Mouse (Mus musculus): Measurements from ENCODE around the gene Clybl. TPM values are rescaled to one million over a fixed set of nuclear protein-coding genes. Genes with fewer than 3 reads are reported as not detected.

Gene Clybl
- total RNA-seq, 2 experiments from 2014 or later = 29.5 to 30.4 TPM

DNA sequence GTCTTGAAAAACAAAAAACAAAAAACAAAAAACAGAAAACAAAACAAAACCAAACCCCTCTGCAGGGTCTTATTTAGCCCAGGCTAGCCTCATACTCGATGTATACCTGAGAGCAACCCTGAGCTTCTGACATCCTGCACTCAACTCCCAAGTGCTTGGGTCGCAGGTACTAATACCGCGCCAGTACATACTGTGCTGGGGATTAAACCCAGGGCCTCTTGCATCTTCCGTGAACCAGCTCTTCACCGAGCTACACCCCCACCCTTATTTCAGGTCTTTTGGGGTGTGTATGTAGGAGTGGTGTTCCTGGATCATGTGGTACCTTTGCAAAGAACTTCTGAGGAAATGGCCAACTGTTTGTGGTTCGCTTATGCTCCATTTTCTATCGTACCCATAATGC lies 13.1 kb downstream of the Clybl start:
- no peak for DNase-seq (ENCODE audit: low spot score in 2 of 2)

DNA sequence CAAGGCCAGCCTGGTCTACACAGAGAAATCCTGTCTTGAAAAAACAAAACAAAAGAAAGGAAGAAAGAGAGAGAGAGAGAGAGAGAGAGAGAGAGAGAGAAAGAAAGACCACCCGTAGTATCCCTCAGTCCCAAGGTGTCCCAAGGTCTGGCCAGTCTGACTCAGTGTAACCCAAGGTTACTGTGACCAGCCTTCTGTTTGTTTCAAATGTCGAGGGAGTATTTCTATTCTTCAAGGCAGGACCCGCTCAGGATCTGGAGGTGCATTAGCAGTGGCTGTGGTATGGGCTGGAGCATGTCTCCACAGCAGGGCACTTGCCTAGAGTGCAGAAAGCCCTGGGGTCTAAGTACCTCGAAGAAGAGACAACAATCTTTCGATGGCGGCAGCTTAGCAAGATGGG lies 15.3 kb downstream of the Clybl start:
- DNase-seq (ENCODE audit: low spot score in 2 of 2) = no peak

DNA sequence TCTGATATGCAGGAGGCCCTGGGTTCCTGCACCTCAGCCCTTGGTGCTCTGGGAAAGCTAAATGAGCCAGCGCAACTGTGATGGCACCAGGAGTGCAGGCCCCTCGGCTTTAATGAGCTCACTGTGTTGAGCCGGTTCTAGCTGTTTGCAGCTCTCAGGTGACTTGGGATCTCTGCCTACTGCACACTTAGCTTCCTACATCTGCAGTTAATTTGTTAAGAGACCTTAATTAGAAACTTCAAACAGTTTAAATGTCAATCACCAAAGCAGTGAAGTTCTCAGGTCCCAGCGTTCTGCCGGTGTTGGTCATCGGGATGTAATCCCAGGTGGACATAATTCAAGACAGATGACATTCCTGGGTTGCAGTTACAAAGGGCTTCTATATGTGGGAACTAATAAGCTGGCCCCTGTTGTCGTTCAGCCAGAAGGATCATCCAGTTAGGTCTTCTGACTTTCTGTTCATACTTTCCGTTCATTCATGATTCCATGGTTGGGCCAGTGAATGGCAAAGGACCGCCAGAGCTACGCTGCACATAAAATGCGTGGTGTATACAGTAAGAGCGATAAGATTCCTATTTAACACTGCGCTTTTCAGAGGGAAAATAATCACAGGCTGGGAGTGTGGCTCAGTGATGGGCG lies 18.9 kb downstream of the Clybl start:
- DNase-seq (ENCODE audit: low spot score in 2 of 2) = no peak

DNA sequence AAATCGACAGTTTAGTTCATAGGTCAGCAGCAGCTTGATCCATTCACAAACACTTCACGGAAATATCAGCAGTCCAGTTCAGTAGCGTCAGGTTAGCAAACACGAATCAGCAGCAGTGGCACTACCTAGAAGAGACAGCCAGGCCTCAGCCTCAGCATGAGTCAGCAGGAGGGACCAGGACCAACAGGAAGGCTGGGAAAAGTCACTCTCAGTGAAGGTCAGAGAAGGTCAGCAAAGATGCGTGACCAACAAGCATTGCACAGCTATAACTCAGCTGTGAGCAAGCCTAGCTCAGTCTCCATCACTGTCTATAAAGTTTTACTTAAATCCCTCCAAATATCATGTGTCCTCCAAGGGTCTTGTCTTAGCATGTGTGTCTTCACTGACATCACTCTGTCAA lies 27.7 kb downstream of the Clybl start:
- DNase-seq (ENCODE audit: low spot score in 2 of 2) = no peak

DNA sequence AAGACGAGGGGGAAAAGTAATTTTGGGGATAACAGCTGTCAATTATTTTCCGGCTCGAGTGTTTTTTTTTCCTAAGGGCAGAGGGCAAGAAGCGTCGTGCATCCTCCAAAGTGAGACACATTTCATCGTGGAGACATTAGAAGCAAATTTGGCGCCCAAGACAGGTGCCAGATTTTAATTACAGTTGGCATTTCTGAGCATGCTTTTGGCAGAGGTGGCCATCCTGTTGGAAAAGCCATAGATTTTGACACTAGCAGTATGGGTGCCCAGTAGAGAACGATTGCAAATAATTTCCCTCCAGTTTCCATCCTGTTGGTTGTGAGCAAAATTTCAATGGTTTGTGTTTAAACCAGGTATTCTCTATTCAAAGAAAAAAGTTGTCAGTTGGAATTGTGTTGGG lies 32.1 kb downstream of the Clybl start:
- DNase-seq (ENCODE audit: low spot score in 2 of 2) = no peak

DNA sequence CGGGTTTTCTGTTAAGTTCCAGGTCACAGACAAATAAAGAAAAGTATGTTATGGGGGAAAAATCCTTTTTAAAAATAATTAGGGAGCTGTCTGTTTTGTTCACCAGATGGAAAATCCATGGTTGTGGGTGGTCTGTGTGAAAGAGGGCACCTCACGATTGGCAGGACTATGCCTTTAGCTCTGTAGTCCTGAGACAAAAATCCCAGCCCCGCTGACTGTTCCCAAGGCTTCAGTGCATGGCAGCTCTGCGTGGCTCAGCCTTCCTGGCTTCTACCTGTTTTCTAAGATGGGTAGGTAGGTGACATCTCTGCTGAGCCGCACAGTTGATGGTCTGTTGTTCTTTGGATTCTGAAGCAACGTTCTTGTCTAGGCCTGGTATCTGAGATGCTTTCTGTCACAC lies 32.6 kb downstream of the Clybl start:
- DNase-seq (ENCODE audit: low spot score in 2 of 2) = peak in 1 of 2 experiments; percentile 26

DNA sequence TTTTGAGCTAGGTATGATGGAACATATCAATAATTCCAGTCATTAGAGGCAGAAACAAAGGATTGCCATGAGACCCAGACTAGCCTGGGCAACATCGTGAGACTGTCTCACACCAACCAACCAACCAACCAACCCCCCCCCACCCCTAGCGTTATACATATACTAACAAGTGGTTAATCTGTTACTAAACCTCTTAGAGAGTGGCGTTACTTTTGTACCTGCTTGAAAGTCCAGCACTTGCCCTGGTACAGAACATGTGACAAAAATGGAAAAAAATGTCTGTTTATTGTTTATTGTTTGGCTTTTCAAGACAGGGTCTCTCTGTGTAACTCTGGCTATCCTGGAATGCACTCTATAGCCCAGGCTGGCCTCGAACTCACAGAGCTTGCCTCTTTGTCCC lies 35.7 kb downstream of the Clybl start:
- no peak for DNase-seq (ENCODE audit: low spot score in 2 of 2)

DNA sequence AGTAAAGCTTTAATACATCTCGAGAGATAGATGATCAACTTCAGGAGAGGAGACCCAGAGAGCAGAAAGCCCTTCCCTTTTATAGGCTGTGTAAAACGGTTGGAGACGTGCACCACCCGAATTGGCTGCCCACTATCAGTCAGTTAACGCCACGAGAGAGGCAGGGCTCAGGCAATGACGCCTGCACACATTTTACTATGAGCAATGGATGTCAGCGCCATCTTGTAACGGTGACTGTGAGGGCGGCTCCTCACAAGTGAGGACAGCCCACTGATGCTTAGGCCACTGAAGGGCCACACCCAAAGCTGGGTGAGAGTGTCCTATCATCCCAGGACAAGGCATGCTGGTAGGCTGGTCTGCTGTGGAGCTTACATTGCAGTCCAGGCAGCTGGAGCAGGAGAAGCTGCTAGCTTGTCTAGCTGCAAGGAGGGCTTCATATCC lies 41.5 kb downstream of the Clybl start:
- DNase-seq (ENCODE audit: low spot score in 2 of 2) = no peak

DNA sequence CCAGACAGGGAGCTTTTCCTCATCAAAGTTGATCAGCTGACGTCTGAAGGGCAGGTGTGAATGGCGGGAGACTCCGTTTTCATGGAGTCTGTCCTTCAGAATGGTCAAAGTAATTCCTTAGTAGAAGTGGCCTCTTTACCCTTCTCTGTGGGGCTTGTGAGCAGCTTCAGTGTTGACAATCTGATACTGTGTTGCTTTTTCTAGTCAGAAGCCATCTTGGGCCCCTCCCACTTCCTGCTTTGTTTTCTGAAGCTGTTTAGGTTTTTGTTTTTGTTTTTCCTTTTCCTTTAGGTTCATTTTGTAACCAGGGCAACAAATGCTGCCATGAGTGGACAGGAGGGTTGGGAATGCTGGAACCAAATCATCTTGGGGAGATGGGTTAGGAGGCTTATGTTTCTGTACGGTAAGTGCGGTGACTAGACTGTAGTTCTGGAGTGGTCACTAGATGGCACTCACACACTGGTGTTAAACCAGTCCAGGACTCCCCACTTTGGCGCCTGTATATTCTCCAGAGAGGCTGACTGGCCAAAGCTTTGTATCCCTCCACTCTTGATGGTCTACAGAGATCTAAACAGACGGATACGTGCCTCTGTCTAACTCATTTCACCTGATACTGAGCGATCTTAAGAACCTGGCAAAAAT lies 42.1 kb downstream of the Clybl start:
- DNase-seq (ENCODE audit: low spot score in 2 of 2) = peak; percentile 68 to 90

DNA sequence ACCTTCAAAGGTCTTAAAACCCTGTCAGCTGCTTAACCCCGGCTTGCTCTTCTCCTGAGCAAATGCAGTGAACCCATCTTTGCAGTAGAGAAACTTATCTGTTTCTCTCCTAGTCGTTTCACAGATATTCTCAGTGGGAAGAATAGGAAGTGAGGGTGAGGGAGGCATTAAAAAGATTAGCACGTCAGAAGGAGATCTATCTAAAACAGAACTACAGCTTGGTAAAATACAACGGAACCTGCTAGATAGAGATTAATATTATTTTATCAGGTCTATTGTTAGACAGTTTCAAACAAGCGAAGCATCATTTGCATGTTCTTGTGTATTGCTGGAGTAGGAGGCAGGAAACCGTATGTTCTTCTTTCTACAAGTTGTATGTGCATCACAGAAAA lies 42.6 kb downstream of the Clybl start:
- no peak for DNase-seq (ENCODE audit: low spot score in 2 of 2)

DNA sequence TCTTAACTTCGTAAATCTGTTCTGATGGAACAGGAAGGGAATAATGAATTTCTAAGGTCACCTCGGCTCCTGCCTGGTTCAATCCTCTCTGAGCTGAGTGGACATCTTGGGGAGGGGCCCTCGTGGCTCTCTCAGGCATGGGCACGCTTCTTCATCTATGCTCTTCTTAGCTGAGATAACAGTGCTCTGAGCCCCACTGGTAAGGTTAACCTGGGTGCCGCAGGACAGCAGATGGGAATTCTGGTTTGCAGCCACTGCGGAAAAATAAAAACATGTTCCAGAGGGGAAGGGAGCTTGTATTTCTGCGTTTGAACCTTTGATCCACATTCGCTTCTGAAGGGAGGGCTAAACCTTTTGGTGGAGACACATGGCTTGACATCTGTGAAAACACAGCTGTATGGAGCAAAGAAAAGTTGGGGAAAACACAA lies 43.0 kb downstream of the Clybl start:
- no peak for DNase-seq (ENCODE audit: low spot score in 2 of 2)

DNA sequence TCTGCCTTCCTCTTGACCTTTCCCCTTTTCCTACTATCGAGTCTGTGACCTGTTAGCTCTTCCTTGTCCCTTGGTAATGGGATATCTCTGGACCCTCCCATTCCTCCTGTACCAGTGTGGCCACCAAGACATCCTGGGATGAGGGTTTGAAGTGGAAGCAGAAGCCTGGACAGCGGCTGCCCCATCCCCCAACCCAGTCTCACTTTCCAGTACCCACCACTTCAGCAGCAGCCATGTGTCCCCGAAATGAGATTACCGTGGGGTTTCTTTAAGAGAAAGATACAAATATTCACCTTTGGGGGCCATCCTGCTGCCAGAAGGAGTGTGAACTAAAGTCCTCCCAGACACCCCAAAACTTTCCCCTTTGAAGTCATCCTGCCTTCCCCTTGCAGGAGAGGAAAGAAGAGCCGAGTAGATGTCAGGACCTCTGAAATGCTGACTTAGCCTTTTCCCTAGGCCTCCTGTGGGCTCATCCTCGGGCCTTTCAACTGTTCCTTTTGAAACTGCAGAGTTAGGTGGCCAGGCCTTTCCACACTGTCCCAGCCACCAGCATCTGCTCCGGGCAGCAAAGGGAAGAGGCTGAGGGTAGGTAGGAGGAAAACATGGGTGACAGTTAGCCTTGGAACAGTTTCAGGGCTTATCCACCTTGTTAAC lies 44.1 kb downstream of the Clybl start:
- DNase-seq (ENCODE audit: low spot score in 2 of 2) = no peak

DNA sequence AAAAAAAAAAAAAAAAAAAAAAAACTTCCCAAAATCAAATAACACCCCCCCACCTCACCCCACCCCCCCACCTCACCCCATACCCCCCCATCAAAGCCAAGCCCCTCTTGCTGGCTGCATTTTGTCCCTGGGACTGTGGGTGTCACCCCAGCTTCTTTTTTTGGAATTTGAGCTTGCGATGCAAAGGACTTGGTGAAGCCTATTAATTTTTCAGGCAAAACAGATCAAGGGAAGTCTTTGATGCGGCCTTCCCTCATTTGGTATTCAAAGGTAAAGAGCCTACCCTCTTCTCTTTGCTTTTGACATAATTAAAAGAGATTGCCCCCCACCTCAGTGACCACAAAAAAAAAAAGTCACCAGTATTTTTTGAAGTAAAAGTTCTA lies 44.6 kb downstream of the Clybl start:
- DNase-seq (ENCODE audit: low spot score in 2 of 2) = no peak

DNA sequence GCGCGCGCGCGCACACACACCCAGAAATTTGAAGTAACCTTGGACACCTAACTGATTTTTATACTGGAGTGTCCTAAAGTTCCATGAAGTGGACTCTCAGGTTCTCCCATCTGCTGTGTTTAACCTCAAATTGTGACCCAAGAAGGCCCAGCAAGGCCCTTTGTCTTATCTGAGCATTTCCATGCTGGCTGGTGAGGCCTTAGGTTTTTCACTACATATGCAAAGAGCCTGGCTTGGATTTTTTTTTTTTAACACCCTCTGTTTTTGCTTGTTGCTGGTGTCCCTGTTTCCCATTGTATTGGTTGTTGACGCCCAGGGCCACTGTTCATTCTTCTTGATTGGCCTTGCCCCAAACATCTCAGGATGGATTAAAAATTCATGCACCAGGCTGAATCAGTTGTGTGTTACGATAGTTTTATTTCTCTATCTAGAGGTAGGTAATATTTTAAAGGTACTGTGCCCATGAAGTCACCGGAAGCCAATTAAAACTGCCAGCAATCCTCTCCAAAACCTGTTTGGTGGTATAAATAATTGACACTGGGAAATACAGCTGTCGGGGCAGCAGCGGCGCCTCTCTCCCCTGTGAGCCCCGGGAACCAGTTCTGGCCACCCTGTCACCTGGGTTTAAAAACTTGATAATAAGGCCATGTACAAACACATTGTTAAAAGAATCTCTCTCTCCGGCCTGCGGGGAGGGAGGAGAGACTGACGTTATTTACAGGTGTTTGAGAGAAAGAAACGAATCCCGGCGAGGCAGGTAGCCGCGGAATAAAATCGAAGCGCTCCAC lies 45.4 kb downstream of the Clybl start:
- no peak for DNase-seq (ENCODE audit: low spot score in 2 of 2)

DNA sequence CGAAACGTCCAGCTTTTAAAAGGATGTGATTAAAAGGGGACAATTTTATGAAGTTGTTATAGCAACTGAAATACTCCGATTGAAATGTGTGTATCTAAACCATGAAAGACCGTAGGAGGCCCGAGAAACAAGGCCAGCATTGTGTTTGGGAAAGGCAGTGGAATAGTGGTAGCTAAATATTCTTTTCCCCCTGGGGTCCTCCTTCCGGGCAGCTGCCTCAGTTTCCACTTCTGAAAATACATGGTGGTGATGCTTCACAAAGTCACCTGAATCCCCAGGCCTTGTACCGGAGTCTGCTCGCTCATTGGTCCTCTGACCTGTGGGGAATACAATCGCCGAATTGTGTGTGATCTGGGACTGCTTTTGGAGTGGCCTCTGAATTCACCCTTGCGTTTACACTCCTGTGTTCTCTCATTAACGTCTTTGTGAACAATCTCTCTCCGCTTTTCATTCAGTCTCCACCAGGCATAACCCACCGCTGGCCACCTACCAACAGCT lies 46.0 kb downstream of the Clybl start:
- DNase-seq (ENCODE audit: low spot score in 2 of 2) = no peak

DNA sequence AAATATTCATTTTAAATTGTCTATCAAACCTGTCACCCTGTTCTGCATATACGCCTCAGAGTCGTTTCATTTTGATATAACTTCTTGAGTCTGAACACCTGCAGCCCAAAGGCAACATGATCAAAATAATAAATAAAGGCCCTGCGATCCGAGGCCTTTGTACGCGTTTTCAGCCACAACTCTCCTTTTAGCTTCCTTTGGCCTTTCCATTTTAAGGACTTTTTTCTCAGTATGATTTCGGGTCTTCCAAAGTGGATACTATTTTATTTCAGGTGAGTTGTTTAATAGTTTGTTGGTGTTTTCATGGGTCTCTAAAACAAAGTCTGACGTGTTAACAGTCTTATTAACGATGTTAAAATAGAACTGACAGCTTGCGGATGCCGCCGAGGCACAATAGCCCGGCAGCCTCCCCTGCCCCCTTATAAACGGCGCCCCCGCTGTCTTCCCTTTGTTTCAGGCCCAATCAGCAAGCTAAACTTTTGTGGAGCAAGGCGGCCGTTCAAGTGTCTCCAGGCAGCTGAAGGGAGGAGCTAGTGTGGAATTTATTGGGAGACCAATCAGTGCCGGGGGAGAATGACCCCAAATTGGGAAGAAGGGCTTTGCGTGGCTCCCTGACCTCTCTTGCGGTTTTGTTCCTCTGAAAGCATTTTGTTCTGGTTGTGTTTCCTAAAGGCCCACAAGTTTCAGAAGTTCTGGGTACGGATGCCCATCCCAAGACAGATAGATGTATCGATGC lies 47.5 kb downstream of the Clybl start:
- no peak for DNase-seq (ENCODE audit: low spot score in 2 of 2)

DNA sequence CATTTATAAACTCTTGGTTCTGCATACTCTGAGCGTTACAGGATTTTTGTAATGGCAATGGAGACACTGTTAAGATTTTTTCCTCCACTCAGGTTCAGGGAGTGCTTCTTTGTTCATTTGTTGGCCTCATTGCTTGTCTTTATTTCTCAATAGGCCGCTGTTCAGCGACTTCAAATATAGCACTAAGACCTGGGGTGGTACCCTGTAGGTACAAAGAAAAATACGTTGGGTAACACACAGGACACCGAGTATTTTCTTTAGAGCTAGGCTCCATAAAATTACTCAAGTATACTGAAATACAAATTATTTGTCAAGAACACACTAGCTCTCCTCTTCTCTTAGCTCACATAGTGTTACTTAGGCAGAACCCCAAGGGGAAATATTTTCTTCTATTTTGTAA lies 48.5 kb downstream of the Clybl start:
- no peak for DNase-seq (ENCODE audit: low spot score in 2 of 2)

DNA sequence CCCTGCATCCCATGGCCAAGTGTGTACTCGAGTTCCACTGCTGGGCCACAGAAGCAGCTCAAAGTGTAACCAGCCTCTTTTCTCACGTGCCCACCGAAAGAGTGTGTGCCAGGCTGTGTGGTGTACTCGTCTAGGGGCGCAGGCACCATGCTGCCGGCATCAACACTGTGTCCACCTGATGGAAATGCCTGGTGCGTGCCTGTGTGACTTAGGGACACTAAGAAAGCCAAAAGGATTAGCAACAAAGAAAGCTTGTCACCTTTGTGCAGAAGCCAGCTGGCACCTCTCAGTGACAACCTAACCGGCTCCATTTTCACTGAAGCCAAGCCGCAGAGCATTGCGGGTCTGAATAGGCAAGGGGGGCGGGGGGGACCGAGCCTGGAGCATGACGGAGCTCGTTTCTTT lies 49.1 kb downstream of the Clybl start:
- no peak for DNase-seq (ENCODE audit: low spot score in 2 of 2)

DNA sequence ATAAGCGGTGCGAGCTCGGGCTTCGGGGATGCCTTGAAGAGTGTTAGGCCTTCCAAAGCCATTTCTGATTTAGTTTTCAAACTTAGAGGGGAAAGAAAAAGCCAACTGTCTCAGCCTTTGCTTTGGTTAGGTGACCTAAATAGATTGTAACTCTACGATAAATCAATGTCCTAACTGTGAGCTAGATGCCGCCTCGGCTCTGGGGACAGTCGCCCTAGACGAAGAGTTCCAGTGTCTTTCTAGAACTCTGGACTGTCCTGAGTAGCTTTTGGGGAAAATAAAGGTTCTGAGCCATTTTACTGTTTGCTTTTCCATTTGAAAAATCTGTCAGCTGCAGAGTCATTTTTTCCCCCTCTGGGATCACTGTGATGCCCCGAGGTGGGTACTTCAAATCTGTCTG lies 49.6 kb downstream of the Clybl start:
- DNase-seq (ENCODE audit: low spot score in 2 of 2) = no peak

DNA sequence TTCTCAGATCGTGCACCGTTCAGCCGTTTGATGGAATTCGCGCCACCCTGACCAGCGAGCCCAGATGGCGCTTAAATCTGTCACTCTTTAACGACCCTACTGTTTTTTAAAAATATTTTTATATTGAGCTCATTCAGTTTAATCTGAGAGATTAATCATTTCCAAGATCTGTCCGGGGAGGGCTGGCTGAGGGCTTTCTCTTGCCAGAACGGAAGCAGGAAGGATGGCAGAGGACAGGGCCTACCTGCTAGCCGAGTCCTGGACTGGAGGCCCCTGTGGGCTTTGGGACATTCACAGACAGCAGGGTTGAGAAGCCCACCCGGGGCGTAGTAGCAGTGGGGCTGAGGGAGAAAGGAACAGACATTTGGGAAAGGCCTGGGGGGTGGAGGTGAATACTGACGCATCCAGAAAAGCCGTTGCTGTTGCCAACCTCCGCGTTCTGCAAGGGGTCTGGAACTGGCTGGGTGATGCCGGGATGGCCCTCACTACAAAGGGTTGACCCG lies 51.8 kb downstream of the Clybl start:
- no peak for DNase-seq (ENCODE audit: low spot score in 2 of 2)

DNA sequence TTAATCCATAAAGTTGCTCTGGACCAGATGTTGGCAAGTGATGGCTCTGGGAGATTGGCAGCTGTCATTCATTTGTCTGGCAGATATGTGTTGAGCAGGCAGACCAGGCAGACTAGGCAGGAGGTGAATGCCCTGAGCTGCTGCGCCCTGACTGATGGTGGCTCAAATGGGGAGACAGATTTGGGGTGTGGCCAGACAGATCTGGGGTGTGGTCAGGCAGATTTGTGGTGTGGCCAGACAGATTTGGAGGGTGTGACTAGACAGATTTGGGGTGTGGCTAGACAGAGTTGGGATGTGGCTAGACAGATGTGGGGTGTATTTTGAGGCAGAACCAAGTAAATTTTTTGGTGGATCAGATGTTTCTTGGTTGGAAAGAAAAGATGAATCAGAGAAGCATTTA lies 62.4 kb downstream of the Clybl start:
- DNase-seq (ENCODE audit: low spot score in 2 of 2) = no peak

All from layer of hippocampus, adult 18-20 months (tissue).